Mouse (Mus musculus) embryonic fibroblast, embryonic 13.5 days (primary cell): ENCODE measurements around the gene Ces1e.
"Not testable (repeated sequence)": the region's sequence is repeated elsewhere in the genome, so short reads cannot be mapped to it uniquely, and the experiment has no call there.

ENCODE experiments used
- CTCF ChIP-seq: IDR thresholded peaks from 2 replicates; pipeline ENCODE4 v1.5.1; 2011; ENCODE audit warnings: mild to moderate bottlenecking, control low read depth, low read length, moderate library complexity, borderline replicate concordance; ENCODE audit not compliant: insufficient read depth
- POLR2A ChIP-seq: IDR thresholded peaks from 2 replicates; pipeline ENCODE4 v1.6.1; 2011; ENCODE audit warnings: low read depth, mild to moderate bottlenecking, control low read depth, low read length, moderate library complexity

- TF ChIP-seq CTCF, POLR2A: not testable (repeated sequence)
These were observed 2.9 kb downstream of the Ces1e start for GRCm38 (mm10) chr8:93226471-93226870.
